Mouse (Mus musculus) WW6 (cell line): ENCODE data around the gene Boll.

Source experiments
- DNase-seq: peaks from one replicate; pipeline ENCODE4 v3.0.0-alpha.2; 2013; ENCODE audit warnings: low read depth, low spot score

Boll gene

DNA sequence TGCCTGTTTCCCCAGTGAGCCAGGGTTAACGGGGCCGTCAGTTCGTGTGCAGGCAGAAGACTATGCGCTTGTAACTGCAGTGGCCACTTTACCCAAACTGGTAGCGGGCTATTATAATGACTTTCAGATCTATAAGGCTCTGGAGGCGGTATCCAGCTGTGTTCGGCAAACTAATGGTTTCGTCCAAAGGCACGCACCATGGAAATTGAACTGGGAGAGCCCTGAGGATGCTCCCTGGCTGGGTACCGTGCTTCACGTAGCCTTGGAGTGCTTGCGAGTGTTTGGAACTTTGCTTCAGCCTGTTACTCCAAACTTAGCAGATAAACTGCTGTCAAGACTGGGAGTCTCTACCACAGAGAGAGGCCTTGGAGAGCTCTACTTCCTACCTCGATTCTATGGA, 124.8 kb downstream of the Boll start:
- DNase-seq: no peak

DNA sequence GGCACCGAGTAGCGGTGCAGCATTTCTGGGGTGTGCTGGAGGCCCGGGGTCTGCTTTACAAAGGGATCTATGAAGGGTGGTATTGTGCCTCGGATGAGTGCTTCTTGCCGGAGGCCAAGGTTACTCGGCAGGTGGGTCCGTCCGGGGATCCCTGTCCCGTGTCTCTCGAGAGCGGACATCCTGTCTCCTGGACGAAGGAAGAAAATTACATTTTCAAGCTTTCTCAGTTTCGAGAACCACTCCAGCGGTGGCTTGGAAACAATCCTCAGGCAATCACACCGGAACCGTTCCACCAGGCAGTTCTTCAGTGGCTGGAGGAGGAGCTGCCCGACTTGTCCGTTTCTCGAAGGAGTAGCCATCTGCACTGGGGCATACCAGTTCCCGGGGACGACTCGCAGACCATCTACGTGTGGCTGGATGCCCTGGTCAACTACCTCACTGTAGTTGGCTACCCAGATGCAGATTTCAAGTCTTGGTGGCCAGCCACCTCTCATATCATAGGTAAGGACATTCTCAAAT, 125.6 kb downstream of the Boll start:
- no peak for DNase-seq

DNA sequence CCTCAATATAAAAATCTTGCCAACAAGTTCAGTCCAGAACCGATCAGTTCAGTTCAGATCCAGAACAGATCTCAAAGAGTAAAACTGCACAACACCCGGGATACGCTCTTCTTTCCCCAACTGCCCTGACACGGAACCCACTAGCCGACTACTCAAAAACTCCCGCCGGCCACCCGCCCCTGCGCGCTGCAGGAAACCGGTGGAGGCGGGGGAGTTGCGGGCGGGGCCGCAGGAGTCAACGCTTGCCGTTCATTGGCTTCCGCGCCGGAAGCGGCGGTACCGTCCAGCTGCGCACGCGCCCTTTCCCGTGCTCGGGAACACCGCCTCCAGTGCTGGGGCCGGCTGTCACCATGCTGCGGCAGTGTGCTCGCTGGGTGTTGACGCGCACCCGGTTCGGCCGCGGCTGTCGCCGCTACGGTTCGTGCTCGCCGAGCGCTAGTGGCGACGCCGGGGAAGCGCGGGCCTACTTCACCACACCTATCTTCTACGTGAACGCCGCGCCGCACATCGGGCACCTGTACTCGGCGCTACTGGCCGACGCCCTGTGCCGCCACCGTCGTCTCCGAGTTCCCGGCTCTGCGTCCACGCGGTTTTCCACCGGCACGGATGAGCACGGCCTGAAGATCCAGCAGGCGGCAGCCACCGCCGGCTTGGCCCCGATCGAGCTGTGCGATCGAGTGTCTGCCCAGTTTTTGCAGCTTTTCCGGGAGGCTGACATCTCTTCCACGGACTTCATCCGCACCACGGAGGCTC, 126.2 kb downstream of the Boll start, which contains the start of gene Mars2:
Gene Mars2 (plus strand): TSS at position 288 of the 753 bp plus-strand sequence.
- peak; percentile 80 for DNase-seq

DNA sequence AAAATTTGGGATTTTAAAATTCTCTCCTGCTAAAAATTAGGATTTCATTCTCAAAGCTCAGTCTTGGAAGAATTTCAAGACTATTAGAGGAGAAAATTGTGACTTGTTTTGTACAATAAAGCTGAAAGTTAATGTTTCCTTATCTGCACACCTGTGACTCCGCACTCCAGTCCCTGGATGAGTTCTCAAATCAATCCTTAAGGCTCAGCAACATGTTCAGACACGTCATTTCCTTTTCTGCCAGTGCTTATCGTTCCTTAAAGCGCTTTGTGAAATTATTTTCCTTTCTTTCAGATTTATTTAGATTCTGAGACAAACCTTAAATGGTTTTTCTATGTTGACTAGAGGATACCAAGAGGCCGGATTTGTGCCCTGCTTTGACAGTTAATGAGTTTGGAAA, 126.8 kb downstream of the Boll start:
- DNase-seq: no peak

DNA sequence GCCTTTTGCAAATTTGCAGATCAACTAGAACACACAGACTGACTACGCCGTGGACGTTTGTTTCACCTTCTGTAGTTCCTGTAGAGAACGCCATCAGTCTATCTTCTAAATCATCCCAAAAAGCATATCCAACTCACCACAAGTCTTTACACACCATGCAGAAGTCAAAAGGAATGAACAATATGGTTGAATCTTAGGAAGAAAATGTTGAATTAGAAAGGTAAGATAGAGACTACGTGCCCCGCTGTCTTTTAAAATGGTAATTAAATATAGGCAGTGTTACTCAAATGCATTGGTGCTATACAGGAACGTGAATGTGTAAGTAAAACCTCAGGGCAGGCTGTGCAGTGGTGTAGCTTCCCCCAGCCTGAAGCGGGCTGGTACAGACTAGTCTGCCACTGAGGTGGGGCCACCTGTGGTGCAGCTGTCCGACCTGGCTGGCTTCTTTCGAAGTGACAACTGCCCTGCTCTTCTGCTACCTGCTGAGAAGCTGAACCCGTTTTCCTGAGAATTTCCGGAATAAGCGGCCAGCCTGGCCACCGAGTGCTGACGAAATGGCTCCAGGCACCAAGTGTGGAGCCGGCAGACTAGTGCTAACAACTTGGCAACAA, 128.3 kb downstream of the Boll start:
- no peak for DNase-seq

DNA sequence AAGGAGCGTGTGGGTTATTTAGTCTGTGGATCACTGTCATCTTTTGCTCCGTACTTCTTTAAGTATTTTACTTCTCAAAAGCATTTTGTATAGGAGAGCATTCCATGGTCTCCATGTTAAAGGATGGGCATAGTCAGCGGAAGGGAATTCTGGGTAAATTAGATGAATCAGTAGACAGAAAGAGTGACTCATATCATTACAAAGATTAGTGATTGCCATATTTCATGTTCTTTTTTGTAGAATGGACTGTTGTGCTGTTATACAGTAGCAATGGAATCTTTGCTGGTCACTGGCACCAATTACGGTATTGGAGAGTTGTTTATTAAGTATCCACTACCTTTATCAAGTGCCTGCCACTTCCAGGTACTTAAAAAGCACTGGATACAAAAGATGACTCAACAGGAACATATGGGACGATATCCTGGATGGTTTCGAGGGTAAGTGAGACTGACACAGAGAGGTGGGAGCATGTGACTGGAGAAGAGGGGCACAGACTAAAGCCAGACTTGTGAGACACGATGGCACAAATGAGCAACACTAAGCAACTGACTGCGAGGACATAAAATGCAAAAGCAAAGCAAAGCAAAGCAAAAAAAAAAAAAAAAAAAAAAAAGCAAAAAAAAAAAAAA, 134.9 kb downstream of the Boll start:
- no peak for DNase-seq

DNA sequence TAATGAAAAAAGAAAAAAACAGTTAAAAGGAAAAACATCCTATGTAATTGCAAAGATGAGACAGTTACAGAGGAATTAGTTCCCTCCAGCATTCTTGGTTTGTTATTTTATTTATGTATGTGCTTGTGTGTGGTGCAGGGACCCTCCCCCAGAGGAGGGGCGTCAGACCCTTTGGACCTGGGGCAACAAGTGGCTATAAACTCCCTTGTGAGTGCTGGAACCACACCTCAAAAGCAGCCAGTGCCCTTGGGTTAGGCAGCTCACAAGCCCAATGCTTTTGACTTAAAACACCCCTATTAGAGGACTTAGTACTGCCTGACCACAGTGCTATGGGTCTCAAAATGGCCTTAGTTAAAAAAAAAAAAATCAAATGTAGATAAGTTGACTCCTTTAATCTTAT, 135.9 kb downstream of the Boll start:
- no peak for DNase-seq

DNA sequence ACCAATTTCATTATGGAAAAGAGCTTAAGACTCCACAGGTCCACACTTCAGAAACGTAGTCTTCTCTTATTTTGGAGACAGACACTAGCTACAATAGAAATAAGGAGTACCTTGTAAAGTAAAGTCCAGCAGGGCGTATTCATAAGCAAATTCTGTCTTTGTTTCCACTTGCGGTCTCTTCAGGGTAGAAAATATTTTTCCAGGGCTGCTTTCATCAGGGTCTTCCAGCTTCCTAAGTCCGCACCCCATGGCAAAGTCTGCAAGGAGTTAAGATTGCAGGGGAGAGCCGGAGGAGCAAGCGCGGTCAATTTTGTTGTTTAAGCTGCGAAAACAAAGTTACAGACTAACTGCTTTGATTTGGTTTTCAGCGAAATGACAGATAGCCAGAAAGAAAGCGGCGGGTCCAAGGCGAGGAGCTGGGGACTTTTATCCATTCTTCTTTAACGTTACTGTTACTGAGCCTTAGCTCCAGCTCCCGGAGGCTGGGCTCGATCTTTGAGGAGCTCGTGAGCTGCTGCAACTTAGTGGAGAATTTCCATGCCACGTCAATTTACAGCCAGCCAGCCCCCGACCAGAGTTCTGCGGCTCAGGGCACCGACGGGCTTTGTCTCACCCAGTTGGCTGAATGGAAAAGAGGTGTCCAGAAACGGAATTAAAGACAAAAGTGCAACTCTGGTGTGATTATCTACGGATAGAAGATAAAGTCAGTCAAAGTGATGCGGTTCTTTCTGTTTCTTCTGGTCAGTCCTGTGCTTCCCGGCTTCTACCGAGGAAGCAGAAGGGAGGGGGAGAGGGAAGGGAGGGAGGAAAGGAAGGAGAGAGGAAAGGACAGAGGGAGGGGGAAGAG, 137.0 kb downstream of the Boll start, which contains the start of gene Rftn2:
Gene Rftn2 (minus strand): TSS at position 772 of the 847 bp plus-strand sequence.
- no peak for DNase-seq

DNA sequence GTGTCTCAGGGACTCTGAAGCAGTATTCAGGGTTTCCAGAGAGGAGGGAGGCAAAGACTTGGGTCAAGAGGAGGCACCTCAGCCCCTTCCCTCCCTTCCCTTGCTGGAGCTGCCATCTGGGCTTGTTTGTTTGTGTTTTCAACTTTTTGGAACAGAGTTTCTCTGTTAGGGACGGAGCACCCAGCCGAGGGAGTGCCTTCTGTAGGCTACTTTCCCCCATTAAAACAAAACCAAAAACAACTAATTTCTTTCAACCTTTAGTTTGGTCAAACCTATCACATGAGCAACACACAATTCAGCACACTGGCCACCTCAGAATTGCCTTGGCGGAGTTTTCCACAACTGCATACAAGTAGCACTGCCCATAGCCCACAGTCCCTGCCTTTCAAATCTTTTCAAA, 137.9 kb downstream of the Boll start:
- no peak for DNase-seq

DNA sequence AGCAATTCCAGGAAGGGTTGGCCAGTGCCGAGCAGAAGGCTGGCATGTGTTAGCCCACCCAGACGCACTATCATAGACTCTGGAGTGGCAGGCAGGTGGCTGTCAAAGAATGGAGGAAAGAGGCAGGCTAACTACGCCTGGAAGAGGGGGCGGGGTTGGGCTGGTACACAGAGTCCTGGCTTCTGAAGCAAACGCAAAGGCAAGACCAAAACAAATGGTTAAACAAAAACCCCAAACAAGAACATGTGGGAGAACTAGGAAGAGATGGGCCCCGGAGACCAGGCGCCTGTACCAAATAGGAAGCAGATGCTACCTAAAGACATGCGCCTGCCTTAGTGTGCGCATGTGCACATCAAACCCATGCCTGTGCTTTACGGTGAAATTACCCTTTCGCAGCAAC, 139.2 kb downstream of the Boll start:
- no peak for DNase-seq

DNA sequence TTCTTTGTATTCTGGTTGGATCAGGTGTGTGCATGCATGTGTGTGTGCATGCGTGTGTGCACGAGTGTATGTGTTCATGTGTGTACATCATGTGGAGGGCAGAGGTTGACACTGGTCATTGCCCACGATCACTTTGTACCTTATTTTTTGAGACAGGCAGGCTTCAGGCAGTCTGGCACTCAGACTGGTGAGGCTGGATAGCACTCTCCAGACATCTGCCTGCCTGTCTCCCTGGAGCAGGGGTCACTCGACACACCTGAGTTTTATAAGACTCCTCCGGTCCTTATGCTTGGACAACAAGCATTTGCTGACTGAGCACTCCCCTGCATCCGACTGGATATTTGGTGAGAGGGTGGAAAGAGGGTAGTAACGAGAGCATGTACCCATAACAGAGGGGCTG, 140.2 kb downstream of the Boll start:
- DNase-seq: no peak

DNA sequence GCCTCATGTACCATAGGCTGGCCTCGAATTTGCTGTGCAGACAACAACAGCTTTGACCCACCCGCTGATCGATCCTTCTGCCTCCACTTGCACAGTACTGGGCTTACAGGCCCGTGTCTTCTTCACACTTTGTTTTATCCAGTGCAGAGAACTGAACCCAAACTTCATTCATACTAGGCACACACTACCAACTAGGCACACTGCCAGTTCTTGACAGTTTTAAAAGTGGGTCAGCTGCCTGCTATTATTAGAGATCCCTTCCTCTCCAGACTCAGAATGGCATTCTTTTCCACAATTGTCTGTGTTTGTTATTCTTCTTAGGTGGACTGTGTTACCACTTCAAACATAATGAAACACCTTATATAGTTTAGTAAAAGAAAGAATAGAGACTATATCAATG, 141.9 kb downstream of the Boll start:
- no peak for DNase-seq

DNA sequence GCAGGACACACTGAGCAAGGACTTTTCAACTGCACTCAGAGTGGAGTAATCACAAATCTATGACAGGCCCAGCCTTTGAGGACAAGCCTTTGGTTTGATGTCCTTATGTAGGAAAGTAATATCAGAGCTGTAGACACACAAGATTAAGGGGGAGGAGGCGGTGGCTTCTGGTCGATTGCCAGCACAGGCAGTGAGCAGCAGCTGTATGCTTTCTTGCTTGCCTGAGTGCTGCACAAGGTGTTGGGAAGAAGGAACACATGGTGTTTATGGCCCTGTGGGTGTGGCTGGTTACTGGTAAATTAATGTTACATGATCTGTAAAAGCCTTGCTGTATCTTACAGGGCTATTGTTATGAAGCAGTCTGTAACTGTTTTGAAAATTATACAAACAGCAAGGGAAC, 146.1 kb downstream of the Boll start:
- no peak for DNase-seq

DNA sequence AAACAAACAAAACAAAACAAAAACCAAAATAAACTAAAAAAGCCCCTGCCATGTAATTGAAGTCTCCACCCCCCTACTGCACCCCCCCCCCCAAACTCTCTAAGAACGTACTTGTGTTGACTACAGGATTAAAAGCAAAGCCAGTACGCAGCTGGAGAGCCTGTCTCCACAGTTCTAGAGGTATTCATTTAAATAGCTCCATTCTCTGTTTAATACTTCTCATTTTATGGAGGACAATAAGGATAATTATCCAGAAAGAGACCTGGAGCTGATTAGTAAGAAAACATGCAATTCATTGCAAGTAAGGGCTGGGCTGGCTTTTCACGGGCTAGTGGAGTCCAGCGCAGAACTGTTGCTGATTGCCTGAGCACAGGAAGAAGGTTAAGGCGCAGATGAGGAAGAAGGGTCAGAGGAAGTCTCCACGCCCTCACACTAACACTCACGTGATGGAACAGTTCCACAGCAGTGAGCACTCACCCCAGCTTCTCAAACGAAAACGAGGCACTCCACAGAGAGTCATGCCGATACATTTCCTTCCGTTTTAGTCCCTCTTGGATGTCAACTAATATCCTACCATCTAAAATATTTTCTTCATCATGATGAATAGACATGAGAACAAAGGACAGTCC, 148.0 kb downstream of the Boll start:
- no peak for DNase-seq

DNA sequence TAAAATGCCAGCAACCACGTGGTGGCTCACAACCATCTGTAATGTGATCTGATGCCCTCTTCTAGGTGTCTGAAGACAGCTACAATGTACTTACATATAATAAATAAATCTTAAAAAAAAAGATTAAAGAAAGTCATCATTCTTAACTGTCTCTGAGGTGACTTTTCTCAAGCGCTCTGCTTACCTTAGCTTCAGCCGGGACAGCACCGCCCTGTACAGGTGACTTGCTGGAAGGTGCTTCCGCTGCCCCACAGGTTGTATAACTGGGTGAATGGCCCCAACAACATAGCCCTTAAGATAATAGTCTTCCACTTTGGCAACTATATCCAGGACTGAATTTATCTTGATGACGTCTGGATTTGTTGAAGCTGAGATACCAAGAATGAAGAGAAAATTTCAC, 149.3 kb downstream of the Boll start:
- DNase-seq: no peak

DNA sequence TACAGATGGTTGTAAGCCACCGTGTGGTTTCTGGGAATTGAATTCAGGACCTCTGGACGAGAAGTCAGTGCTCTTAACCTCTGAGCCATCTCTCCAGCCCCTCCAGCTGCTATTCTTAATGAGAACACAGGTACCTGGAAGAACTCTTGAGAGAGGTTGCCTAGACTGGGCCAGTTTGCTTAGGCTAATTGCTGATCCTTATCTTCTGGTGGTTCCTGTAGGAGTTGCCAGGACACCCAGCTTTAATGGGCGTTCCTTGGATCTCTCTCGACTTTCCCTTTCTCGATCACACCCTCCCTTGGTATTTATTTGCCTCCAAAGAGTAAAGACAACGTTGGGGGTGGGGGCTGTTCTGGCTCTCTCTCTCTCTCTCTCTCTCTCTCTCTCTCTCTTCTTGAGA, 149.8 kb downstream of the Boll start:
- no peak for DNase-seq

DNA sequence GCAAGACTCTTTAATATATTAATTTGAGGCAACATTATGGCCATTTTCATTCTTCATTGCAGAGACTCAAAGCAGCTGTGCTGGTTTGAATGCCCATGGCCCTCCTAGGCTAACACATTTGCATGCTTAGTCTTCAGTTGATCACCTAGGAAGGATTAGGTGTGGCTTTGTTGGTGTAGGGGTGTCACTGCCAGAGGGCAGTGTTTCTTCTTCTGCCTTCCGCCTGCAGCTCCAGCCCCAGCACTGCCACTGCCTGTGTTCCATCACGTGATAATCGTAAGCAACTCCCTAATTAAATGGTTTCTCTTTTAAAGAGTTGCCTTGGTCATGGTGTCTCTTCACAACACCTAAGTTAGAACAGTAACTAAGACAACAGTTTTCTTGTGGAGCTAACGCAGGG, 150.5 kb downstream of the Boll start:
- no peak for DNase-seq

DNA sequence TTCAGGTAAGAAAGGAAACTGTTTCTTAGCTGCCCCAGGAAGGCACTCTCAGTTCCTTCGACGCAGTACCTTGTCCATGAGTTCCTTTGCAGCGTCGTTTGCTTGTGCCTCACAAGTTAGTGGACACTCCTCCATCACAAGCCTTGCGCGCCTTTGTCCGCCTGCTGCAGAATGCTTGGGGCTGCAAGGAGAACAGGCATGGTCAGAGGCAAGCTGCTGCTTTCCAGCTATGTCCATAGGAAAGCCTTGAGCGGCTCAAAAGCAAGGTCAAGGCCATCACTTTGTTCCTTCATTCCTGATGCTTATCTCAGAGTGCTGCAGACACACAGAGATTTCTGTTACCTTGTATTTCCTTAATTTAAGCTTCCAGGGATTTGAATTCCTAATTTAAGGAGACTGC, 152.2 kb downstream of the Boll start:
- no peak for DNase-seq

DNA sequence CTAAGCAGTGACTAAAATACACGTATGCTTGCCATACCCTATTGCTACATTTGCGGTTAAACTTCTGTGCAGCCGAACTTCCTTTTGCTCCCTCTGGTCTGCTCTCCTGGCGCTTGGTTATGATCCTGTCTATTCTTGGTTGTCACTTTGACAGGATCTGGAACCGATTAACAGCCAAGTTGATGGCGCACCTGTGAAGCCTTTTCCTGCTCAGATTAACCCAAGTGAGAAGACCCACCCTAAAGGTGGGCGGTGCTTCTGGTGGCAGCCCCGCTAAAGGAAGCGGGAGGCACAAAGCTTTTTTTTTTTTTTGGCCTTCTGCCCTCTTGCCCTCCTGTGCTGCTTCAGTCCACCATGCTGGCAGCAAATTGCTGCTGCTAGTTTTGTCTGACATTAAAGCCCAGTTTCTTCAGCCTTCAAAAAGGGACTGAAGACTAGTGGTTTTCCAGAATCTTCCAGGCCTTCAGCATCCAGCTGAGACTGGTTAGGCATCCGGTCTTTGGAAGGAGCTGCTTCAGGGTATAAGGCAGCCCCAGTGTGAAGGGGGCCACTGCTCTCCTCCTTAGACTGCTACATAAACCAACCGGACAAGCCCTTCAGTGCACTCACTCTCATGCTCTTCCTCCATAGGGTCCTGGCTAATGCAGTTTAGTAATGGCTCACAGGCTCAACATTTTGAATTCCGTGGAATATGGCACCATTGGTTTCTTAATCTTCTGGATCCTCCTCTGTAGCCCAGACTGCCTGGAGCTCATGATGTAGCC, 152.9 kb downstream of the Boll start:
- no peak for DNase-seq

DNA sequence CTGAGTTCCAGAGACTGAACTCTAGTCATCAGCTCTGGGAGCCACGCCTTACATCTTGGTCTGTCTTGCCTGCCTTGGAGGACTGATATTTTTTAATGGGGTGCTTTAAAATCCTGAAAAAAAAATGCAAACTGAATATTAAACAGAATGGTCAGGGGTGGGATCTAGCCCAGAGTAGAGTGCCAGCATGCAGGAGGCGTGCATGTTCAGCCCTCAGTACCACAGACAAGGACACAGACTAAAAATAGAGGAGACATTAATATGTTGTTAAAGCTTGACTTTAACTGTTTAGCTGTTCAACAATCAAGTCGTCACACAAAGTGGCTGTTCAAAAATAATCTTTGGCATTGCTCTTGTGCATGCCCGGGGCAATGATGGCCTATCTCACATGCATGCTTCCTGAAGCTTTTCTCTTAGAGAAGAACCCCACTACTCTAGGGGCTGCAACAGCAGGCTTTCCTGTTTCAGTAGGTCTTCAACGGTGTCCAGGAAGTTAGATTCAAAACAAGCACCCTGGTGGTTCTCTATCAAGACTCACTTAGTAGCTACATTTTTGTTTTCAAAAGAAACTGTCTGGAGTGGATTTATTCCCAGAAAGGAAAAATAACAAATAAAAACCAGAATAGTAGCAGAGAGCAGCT, 154.6 kb downstream of the Boll start:
- no peak for DNase-seq
